Mouse (Mus musculus) brain, embryonic 14.5 days (tissue): ENCODE results near the gene Prkag3. TPM values are rescaled to one million over a fixed set of nuclear protein-coding genes. Genes with fewer than 3 reads are reported as not detected.

ENCODE experiments used
- DNase-seq: peaks from one replicate; pipeline ENCODE4 v3.0.0-alpha.2; 2011; ENCODE audit warnings: low read depth
- CTCF ChIP-seq: fragments of 200-500 bp; IDR thresholded peaks from 2 replicates; pipeline ENCODE4 v1.5.1; 2012; ENCODE audit warnings: inconsistent platforms, mild to moderate bottlenecking, moderate library complexity, borderline replicate concordance; ENCODE audit not compliant: insufficient read depth, insufficient read length; ENCODE audit errors: extremely low read depth
- POLR2A ChIP-seq: fragments of 200-500 bp; IDR thresholded peaks from 2 replicates; pipeline ENCODE4 v1.6.1; 2012; ENCODE audit warnings: mild to moderate bottlenecking, inconsistent platforms, borderline replicate concordance; ENCODE audit not compliant: poor library complexity, insufficient read depth, insufficient read length, severe bottlenecking; ENCODE audit errors: extremely low read depth
- polyA plus RNA-seq: library from polyadenylated mRNA; depleted of rRNA; stranded (reverse); fragments of >200 nt; gene quantifications from 2 replicates; pipeline ENCODE4 v1.2.3, GENCODE M21; 2012; rRNA removed

Gene Prkag3
- polyA plus RNA-seq: 0.09 and 0.10 TPM in 2 replicates

- TF ChIP-seq CTCF (peak; percentile 59), POLR2A (no peak)
- peak; percentile 64 for DNase-seq
Observed at GRCm38 (mm10) chr1:74748643-74749271, at the start of gene Prkag3. Gene Prkag3 (minus strand): TSS chr1:74749221.

- no peak for TF ChIP-seq POLR2A
- no peak for TF ChIP-seq CTCF
- peak; percentile 95 for DNase-seq
Observed at GRCm38 (mm10) chr1:74797459-74797858, 48.4 kb upstream of the Prkag3 start.

DNA sequence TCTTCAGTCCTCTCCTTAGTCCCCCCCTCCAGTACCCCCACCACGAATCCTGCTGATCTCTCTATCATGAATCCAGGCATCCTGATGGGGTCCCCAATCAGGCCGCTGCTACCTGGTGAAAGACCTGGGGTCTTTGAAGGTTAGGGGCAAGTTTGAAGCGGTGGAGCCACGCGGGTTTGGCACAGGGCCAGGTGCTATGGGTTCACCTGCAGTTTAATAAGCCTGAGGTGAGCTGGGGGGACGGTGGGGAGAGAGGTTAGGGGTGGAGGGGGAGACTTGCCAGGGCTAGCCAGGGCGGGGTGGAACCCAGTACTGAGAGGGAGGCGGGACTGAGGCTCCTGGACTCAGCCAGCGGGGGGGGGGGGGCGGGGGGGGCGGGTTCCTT is 46.1 kb upstream of the Prkag3 start:
- no peak for DNase-seq
- TF ChIP-seq CTCF (no peak), POLR2A (no peak)

DNA sequence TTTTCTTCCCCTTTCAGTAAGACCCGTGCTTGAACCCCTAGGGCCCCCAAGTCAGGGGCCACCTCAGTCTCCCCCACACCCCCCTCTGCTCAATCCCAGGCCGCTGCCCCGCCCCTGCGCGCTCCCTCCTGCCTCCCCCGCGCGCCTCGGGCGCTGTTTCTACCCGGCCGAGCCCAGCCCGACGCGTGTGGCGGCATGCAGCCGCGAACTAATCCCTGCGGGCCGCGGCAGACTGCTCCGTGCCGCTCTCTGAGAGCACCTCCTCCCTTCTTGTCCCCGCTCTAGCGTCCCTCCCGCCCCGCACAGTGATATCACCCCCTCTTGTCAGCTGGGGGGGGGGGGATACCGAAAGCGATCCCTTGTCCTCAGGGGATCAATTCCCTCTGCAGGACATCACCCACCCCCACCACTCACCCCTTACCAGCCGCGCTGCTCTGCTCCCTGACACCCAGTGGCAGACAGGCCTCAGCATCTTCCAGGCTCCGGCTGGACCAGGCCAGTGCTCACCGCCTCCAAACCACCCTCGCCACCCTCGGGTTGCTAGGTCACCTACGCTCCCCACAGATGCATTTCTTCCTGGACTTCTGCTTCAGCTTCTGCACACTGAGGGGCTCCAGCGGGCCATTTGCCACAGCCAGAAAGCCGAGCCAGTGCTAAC is 45.6 kb upstream of the Prkag3 start:
- peak; percentile 51 for DNase-seq

DNA sequence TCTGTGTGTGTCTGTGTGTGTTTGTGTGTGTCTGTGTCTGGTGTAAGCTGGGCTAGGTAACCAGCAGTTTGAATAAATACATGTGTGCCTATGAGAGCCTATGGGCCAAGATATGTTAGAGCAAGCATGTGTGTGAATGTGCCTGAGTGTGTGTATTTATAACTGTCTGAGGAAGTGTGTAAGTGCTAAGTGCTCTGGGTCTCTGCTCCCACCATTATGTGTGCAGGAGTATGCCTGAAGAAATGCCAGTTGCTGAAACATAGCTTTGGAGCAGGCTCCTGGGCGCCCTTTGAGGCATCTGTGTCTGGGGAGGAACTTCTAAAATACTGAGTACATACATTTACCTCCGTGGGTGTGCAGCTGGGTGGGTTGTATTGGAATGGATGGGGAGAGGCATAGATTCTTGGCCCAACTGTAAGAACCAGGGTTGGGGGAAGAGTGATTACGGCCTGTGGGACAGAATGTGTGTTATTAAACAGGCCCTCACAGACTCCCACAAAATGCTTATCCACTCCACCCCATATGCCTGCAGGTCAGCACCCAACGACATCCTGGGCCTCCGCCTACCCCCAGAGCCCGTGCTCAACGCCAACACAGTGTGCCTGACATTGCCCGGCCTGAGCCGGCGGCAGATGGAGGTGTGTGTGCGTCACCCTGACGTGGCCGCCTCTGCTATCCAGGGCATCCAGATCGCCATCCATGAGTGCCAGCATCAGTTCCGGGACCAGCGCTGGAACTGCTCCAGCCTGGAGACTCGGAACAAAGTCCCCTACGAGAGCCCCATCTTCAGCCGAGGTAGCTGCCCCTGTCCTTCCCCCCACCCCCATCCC is 44.0 kb upstream of the Prkag3 start:
- DNase-seq: no peak
- TF ChIP-seq CTCF (no peak), POLR2A (no peak)

More for the DNA sequence above, 45.6 kb upstream of the Prkag3 start:
- no peak for TF ChIP-seq CTCF
- TF ChIP-seq POLR2A: no peak

DNA sequence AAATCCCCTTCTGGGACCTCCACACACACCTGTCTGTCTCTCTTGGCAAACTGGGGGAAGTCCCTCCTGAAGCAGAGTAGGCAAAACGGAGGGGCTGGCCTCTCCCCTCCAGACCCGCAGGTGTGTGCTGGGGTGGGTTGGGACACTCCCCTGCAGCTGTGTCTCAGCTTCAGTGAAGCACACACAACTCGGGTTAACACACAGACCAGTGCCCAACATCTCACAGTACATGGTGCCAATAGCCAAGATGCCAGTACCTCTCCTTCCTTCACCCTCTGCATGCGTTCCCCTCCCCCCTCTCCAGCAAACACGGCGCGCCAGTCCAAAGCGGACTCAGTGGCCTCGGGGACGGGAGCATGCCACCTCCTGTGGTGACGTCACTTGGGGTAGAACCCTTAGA is 42.2 kb upstream of the Prkag3 start, which contains the start of gene Wnt10a:
TSS of gene Wnt10a (plus strand) at position 268 of the 400 bp plus-strand sequence.
- peak; percentile 34 for DNase-seq

GRCm38 (mm10) chr1:74790095-74790494 is 41.1 kb upstream of the Prkag3 start:
- TF ChIP-seq POLR2A: no peak
- TF ChIP-seq CTCF: no peak
- DNase-seq: no peak

More for the DNA sequence above, 42.2 kb upstream of the Prkag3 start, which contains the start of gene Wnt10a:
- TF ChIP-seq POLR2A: no peak
- TF ChIP-seq CTCF: no peak

GRCm38 (mm10) chr1:74788603-74789176 is 39.7 kb upstream of the Prkag3 start:
- TF ChIP-seq CTCF: no peak
- TF ChIP-seq POLR2A: no peak
- DNase-seq: no peak

DNA sequence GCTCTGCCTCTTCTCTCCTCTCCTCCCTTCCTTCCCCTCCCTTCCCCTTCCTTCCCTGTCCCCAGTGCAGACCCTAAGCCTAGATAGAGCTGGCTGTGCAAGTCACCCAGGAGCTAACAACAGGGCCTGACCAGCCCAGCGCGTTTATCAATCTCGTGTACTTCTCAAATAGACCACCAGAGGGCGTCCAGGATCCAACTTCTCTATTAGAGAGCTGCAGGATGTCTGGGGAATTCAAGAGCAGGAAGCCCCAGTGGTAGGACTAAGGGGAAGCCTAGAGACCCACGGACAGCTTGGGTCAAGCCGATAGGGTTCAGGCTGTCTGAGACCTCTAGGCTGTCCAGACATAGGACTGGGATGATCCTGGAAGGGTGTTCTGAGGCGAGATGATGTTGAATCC is 38.8 kb upstream of the Prkag3 start:
- TF ChIP-seq CTCF (peak; percentile 85), POLR2A (no peak)
- peak; percentile 81 for DNase-seq

GRCm38 (mm10) chr1:74784041-74784759 is 35.2 kb upstream of the Prkag3 start:
- DNase-seq: peak; percentile 65
- no peak for TF ChIP-seq POLR2A
- TF ChIP-seq CTCF: peak; percentile 67
